Mouse (Mus musculus): Measurements from ENCODE around the gene Mapk3. TPM values are rescaled to one million over a fixed set of nuclear protein-coding genes. Genes with fewer than 3 reads are reported as not detected.

Mapk3 gene
- polyA plus RNA-seq, 1 experiment from 2014 or later = 69.8 TPM

DNA sequence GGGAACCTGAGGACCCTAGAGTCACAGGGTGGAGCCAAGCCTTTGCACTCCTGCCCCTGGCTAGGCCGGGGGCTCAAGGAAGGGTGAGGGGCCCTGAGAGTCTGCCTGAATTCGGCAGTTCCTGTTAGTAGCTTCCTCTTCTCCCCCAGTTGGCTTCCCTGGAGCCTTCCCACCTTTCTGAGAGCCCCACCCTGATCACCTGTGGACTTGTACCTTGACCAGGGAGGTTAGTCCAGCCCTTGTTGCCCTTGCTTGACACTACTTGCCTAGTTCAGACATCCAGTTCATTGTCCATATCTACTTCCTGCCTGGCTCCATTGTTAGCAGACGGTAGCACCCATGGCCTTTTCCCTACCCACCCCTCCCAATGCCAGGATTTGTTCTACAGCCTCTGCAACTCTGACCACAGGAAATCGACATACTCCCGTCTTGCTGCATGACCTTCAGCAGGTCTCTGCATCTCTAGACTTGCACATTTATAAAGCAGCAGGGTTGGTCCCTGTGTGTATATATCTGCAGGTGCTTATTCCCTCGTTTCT is 2.2 kb downstream of the Mapk3 start:
- H3K36me3 ChIP-seq = peaks cover 42% of the 10 kb centered on the region
- H3K4me3 ChIP-seq = no peak overlapping the region; the same call in 1 of the 2 replicates
- 71% methylated on average over 6 of the region's 6 CpGs for WGBS

DNA sequence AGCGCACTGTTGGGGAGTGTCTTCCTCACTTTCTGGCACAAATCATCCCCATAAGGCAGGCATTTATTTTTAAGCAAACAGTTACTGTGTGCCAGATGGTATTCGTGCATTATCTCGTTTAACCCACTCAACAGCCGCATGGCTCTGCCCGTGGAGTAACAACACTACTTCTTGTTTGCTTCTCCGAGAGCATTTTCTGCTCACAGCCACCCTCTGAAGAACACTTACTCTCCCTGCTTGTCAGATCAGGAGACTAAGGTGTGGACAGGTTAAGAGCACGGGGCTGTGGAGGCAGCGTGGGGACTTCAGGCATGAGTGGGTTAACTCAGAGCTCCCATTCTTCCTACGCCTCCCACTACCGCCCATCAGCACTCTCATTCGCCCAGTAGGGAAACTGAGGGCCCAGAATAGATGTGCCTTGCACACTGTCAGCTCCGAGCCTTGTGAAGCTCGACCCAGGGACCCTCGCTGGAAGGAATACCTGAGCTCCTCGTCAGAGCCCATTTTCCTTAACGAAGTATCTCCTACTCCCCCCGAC is 3.1 kb downstream of the Mapk3 start:
- H3K36me3 ChIP-seq = peaks cover 51% of the 10 kb centered on the region
- peak overlapping the region; percentile 49; the same call in 1 of the 2 replicates for H3K27ac ChIP-seq
- peaks cover 66% of the 10 kb centered on the region for H3K4me1 ChIP-seq
- DNase-seq (ENCODE audit: low spot score) = no peak
- H3K4me3 ChIP-seq = no peak overlapping the region
- WGBS = 57% methylated on average over 17 of the region's 17 CpGs
- H3K9me3 ChIP-seq = no peaks in the 10 kb centered on the region
- H3K27me3 ChIP-seq (ENCODE audit: insufficient read depth, poor library complexity, severe bottlenecking) = no peaks in the 10 kb centered on the region

More for the DNA sequence above, 2.2 kb downstream of the Mapk3 start:
- peak overlapping the region; percentile 97 for H3K27ac ChIP-seq
- no peaks in the 10 kb centered on the region for H3K9me3 ChIP-seq
- no peaks in the 10 kb centered on the region for H3K27me3 ChIP-seq (ENCODE audit: insufficient read depth, poor library complexity, severe bottlenecking)
- no peak for DNase-seq (ENCODE audit: low spot score)
- H3K4me1 ChIP-seq = peaks cover 66% of the 10 kb centered on the region

DNA sequence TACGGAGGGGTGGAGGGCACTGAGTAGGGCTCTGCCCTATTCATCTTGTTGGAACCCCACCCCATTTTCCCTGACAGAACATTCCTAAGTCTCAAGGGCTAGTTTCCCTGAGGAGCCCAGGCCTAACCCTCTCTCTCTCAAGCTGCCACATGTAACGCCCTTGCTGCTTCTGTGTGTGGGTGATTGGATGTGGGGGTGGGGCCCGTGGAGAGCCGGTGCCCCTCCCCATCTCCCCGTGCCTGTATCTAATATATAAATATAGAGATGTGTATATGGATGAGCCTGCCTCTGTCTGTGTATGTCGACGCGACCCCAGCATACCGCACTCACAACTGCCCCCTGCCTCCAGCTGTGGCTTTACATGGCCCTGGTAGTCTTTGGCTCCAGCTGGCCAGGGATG is 6.1 kb downstream of the Mapk3 start:
- no peak for DNase-seq (ENCODE audit: low spot score)
- no peak overlapping the region for H3K27ac ChIP-seq
- no peak overlapping the region for H3K4me3 ChIP-seq
- WGBS = 81% methylated on average over 9 of the region's 9 CpGs
- H3K4me1 ChIP-seq = peaks cover 49% of the 10 kb centered on the region
- no peaks in the 10 kb centered on the region for H3K27me3 ChIP-seq (ENCODE audit: insufficient read depth, poor library complexity, severe bottlenecking)
- H3K36me3 ChIP-seq = peaks cover 81% of the 10 kb centered on the region
- H3K9me3 ChIP-seq = no peaks in the 10 kb centered on the region

DNA sequence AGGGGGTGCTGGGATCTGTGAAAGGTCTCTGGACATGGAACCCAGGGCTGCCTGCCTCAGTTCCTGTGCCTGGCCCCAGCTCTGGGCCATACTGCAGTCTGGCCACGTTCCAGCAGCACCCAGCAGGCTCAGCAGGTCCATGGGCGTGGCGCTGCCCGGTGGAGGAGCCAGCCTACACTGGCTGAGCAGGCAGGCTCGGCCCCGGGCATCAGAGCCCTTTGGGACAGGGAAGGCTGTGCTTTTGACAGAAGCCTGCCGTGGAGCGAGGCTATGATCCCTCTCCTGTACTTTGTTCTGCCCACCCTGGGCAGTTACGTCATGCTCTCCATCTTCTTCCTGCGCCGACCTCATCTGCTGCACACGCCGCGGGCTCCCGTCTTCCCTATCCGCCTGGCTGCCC is 6.8 kb downstream of the Mapk3 start, which contains the start of gene Gdpd3:
Gene Gdpd3 (plus strand): TSS at position 134 of the 400 bp plus-strand sequence.
- H3K27me3 ChIP-seq (ENCODE audit: insufficient read depth, poor library complexity, severe bottlenecking) = no peaks in the 10 kb centered on the region
- peaks cover 42% of the 10 kb centered on the region for H3K4me1 ChIP-seq
- peak within 1 kb of the TSS; percentile 29; the same call in 1 of the 2 replicates for H3K27ac ChIP-seq
- no peak within 1 kb of the TSS for H3K4me3 ChIP-seq
- peaks cover 86% of the 10 kb centered on the region for H3K36me3 ChIP-seq
- WGBS = 90% methylated on average over 16 of the region's 16 CpGs
- DNase-seq (ENCODE audit: low spot score) = no peak
- H3K9me3 ChIP-seq = no peaks in the 10 kb centered on the region

DNA sequence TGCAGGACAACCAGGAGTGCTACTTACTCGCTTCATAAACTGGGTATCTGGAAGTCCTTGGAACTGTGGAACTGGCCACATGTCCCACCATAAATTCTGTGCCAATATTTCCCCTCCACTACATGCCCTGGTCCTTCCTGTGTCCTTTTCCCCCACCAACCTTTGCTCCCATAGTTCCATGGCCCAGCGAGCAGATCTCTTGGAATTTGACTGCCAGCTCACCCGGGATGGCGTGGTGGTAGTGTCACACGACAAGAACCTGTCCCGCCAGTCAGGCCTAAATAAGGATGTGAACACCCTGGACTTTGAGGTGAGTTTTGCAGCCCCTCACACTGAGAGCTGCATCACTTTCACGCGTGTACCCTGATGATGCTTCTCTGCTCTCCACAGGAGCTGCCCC is 7.6 kb downstream of the Mapk3 start:
- H3K27ac ChIP-seq = no peak overlapping the region
- no peak overlapping the region for H3K4me3 ChIP-seq
- no peak for DNase-seq (ENCODE audit: low spot score)
- H3K4me1 ChIP-seq = peaks cover 35% of the 10 kb centered on the region
- H3K27me3 ChIP-seq (ENCODE audit: insufficient read depth, poor library complexity, severe bottlenecking) = no peaks in the 10 kb centered on the region
- H3K9me3 ChIP-seq = no peaks in the 10 kb centered on the region
- WGBS = 85% methylated on average over 8 of the region's 8 CpGs
- peaks cover 86% of the 10 kb centered on the region for H3K36me3 ChIP-seq

DNA sequence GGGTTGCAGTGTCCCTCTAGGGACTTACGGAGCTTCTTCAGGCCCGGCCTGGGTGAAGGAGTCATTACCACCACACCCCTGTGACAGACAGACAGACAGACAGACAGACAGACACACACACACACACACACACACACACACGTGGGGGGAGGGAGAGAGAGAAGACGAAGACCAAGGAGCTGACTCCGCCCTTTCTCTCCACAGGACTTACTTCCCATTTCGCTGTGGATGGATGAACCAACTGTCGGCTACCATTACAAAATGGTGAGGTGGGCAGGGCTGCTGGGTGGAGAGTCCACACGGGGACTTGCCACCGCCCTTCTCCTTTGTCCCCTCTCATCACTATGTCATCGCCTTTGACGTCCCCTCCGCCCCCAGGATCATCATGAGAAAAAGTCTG is 11.4 kb downstream of the Mapk3 start:
- 80% methylated on average over 12 of the region's 12 CpGs for WGBS
- peaks cover 74% of the 10 kb centered on the region for H3K36me3 ChIP-seq

DNA sequence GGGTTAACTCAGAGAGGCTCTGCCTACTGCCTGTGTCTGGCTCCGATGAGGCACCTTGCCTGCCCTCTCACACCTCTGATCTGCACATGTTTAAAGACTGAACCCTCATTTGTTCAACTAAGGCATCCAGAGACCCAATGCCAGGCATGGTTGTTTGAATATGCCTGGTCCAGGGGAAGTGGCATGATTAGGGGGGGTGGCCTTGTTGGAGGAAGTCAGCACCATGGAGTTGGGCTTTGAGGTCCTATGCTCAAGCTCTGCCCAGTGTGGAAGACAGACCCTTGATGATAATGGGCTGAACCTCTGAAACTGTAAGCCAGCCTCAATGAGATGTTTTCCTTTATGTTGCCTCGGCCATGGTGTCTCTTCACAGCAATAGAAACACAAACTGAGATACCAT is 13.9 kb downstream of the Mapk3 start:
- no peaks in the 10 kb centered on the region for H3K9me3 ChIP-seq
- H3K36me3 ChIP-seq = peaks cover 48% of the 10 kb centered on the region
- no peak overlapping the region for H3K4me3 ChIP-seq
- no peak overlapping the region for H3K27ac ChIP-seq
- peaks cover 31% of the 10 kb centered on the region for H3K4me1 ChIP-seq
- WGBS = 82% methylated on average over 2 of the region's 2 CpGs
- no peaks in the 10 kb centered on the region for H3K27me3 ChIP-seq (ENCODE audit: insufficient read depth, poor library complexity, severe bottlenecking)
- DNase-seq (ENCODE audit: low spot score) = no peak

More for the DNA sequence above, 11.4 kb downstream of the Mapk3 start:
- no peaks in the 10 kb centered on the region for H3K27me3 ChIP-seq (ENCODE audit: insufficient read depth, poor library complexity, severe bottlenecking)
- H3K27ac ChIP-seq = no peak overlapping the region
- no peak for DNase-seq (ENCODE audit: low spot score)
- H3K4me1 ChIP-seq = peaks cover 6% of the 10 kb centered on the region
- no peak overlapping the region for H3K4me3 ChIP-seq
- H3K9me3 ChIP-seq = no peaks in the 10 kb centered on the region

DNA sequence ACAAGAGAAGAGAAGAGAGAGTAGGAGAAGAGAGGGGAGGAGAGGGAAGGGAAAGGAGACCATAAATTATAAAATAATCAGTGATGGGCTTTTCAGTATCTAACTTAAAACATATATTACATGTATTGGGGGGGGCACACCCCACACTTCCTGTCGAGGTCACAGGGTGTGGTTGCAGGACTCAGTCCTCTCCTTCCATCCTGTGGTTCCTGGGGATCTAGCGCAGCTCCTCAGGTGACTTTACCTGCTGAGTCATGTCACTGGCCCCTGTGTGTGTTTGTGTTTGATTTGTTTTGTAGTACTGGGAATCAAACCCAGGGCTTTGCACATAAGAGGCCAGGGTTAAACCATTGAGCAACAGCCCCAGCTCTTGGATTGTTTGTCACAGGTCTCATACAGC is 15.1 kb downstream of the Mapk3 start:
- Histone ChIP-seq H3K4me3 (no peak overlapping the region), H3K27ac (no peak overlapping the region), H3K9me3 (no peaks in the 10 kb centered on the region), H3K36me3 (peaks cover 43% of the 10 kb centered on the region), H3K4me1 (peaks cover 31% of the 10 kb centered on the region), H3K27me3 (ENCODE audit: insufficient read depth, poor library complexity, severe bottlenecking) (no peaks in the 10 kb centered on the region)
- WGBS = 79% methylated on average over 2 of the region's 2 CpGs
- no peak for DNase-seq (ENCODE audit: low spot score)

DNA sequence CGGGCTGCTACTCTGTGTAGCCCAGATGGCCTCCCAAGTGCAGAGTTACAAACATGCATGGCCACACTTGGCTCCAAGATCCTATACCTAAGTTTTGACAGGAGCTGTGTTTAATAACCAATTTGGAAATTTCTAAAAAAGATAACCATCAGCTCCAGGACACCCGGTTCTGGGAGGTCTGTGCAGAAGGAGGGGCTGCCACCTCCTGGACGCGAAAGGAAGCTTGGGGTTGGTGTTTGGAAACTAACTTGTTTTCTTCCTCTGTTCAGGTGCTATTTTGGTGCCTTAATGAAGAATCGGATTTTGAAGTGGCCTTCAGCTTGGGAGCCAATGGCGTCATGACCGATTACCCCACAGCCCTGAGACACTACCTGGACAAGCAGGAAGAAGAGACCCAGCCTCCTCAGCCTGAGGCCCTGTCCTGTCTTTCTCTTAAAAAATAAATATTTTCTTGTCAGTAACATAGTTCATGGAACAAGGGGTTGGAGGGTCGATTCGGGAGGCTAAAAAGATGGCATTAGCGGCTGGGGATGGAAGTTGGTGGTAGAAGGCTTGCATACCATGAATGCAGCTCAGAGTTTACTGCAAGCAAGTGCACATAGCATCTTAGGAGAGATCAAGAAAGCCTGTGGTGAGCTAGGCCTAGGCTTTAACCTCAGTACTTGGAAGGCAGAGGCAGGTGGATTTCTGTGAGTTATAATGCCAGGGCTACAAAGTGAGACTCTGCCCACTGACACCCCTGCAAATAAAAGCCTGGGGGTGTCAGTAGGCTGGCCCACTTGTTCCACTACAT is 16.0 kb downstream of the Mapk3 start:
- no peak for DNase-seq (ENCODE audit: low spot score)
- 75% methylated on average over 10 of the region's 10 CpGs for WGBS
- H3K27ac ChIP-seq = peak overlapping the region; percentile 96; the same call in 1 of the 2 replicates
- H3K9me3 ChIP-seq = no peaks in the 10 kb centered on the region
- H3K27me3 ChIP-seq (ENCODE audit: insufficient read depth, poor library complexity, severe bottlenecking) = no peaks in the 10 kb centered on the region
- H3K4me3 ChIP-seq = peak overlapping the region; percentile 95
- peaks cover 40% of the 10 kb centered on the region for H3K4me1 ChIP-seq
- peaks cover 34% of the 10 kb centered on the region for H3K36me3 ChIP-seq

DNA sequence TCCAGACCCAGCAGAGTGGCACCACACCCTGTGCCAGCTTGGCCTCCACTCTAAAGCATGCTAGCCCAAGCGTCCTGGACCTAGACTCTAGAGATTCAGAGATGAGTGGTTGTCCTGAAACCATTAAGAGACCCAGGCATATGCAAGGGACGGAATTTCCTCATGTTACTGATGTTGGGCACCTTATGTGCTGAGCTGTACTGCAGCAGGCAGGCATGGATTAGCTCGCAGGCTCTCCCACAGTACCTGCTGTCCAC is 16.5 kb downstream of the Mapk3 start:
- WGBS = 64% methylated on average over 3 of the region's 3 CpGs
- no peak for DNase-seq (ENCODE audit: low spot score)
- peak overlapping the region; percentile 95 for H3K4me3 ChIP-seq
- no peaks in the 10 kb centered on the region for H3K9me3 ChIP-seq
- peaks cover 29% of the 10 kb centered on the region for H3K36me3 ChIP-seq
- no peaks in the 10 kb centered on the region for H3K27me3 ChIP-seq (ENCODE audit: insufficient read depth, poor library complexity, severe bottlenecking)
- peaks cover 41% of the 10 kb centered on the region for H3K4me1 ChIP-seq
- peak overlapping the region; percentile 96 for H3K27ac ChIP-seq

DNA sequence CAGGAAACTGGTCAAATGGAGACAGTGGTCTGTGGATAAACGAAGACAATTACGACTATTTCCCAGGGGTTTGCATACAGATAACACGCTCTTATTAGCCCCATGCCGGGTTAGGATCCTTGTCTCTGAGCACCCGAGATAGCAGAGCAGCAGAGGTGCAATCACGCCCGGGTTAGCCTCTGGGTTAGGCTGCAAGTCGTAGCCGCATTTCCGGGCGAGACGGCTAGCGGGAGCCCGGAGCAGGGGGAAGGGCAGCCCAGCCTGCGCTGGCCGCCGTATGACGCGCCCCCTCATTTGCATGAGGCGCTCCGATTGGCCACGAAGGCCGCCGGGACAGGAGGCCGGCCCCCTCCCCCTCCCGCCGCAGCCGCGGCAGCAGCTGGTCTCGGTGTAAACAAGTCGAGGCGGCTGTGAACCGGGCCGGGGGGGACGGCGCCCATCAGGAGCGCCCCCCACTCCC is 17.2 kb downstream of the Mapk3 start, which contains the start of gene Ypel3:
Gene Ypel3 (plus strand): TSS at position 358 of the 460 bp plus-strand sequence.
- no peaks in the 10 kb centered on the region for H3K27me3 ChIP-seq (ENCODE audit: insufficient read depth, poor library complexity, severe bottlenecking)
- H3K36me3 ChIP-seq = peaks cover 25% of the 10 kb centered on the region
- peak within 1 kb of the TSS; percentile 95 for H3K4me3 ChIP-seq
- peaks cover 48% of the 10 kb centered on the region for H3K4me1 ChIP-seq
- peak; percentile 97 for DNase-seq (ENCODE audit: low spot score)
- H3K9me3 ChIP-seq = no peaks in the 10 kb centered on the region
- under 1% methylated on average over 31 of the region's 37 CpGs for WGBS
- H3K27ac ChIP-seq = peak within 1 kb of the TSS; percentile 96

DNA sequence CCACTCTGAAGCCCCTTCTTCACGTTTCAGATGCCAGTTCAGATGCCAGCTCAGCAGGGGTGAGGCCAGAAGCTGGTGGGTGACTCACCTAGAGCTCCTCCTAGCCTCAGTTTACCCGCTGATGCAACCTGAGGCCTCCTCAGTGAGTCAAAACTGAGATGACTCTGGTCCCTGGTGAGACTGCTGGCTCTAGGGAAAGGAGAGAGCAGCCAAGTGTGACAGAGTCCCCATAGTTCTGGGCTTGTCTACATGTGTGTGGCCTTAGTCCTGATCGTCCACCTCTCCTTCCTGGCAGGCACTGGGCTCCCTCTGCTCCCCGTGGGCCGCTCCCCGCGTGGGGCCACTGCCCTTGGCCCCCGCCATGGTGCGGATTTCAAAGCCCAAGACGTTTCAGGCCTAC is 18.1 kb downstream of the Mapk3 start:
- no peak for DNase-seq (ENCODE audit: low spot score)
- Histone ChIP-seq H3K4me3 (peak overlapping the region; percentile 95), H3K36me3 (peaks cover 20% of the 10 kb centered on the region), H3K9me3 (no peaks in the 10 kb centered on the region), H3K27me3 (ENCODE audit: insufficient read depth, poor library complexity, severe bottlenecking) (no peaks in the 10 kb centered on the region), H3K4me1 (peaks cover 57% of the 10 kb centered on the region), H3K27ac (peak overlapping the region; percentile 96)
- WGBS = 45% methylated on average over 10 of the region's 10 CpGs

DNA sequence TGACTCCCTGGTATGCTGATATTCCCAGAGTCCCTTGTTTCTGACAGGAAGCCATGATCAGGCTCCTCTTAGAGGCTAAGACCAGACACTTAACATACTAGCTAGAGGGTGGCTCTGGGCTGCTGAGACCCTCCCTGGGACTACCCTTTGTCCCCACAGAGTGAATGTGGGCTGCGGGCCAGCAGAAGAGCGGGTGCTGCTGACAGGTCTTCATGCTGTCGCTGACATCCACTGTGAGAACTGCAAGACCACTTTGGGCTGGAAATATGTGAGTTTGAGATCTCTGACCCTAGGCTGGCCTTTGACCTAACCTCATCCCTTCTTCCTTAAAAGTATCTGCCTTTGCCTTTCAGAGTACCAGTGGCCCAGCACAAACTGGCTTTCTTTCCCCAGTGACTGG is 18.7 kb downstream of the Mapk3 start:
- no peaks in the 10 kb centered on the region for H3K9me3 ChIP-seq
- H3K4me3 ChIP-seq = peak overlapping the region; percentile 95
- H3K36me3 ChIP-seq = peaks cover 17% of the 10 kb centered on the region
- DNase-seq (ENCODE audit: low spot score) = no peak
- H3K27me3 ChIP-seq (ENCODE audit: insufficient read depth, poor library complexity, severe bottlenecking) = no peaks in the 10 kb centered on the region
- 0 out of 2 replicates have a peak overlapping the region, but pooled peaks have one; percentile 96 for H3K27ac ChIP-seq
- H3K4me1 ChIP-seq = peaks cover 59% of the 10 kb centered on the region
- WGBS = 83% methylated on average over 3 of the region's 3 CpGs

All from heart, embryonic 10.5 days (tissue).